19 mouse cellular contexts compared by ENCODE assay signal in genomic region chr5:108650341-108650740, GRCm38 (mm10). TPM values are rescaled to one million over a fixed set of nuclear protein-coding genes. Genes with fewer than 3 reads are reported as not detected.
DNase-seq lines count a peak whose midpoint lies in the region; TF ChIP-seq lines count a peak whose summit lies in the region.
"Had no signal": no experiment of that assay in that cellular context is flagged by ENCODE, and none has a peak within 500 bp of the region (broad histone marks: within the 10 kb centered on the region; RNA-seq: fewer than 3 reads in every experiment).

No protein-coding gene starts in this region.

- no peak for TF ChIP-seq CTCF in cerebellum, adult 2 months (IDR thresholded peaks at IDR 0.05; ENCODE audit: borderline replicate concordance, insufficient read depth, low read depth, low read length)

- peaks cover 88% of the 10 kb centered on the region for H3K36me3 ChIP-seq in heart, embryonic 10.5 days

- H3K4me1 ChIP-seq in cerebellum, adult 2 months (ENCODE audit: control insufficient read depth, insufficient read depth, low read length) = peaks cover 33% of the 10 kb centered on the region
- H3K4me1 ChIP-seq in heart, embryonic 10.5 days = no peaks in the 10 kb centered on the region
- H3K4me1 ChIP-seq: embryonic facial prominence, embryonic 10.5 days; forebrain, embryonic 10.5 days; forebrain, embryonic 15.5 days; heart, embryonic 13.5 days; kidney, embryonic 15.5 days had no signal

- no peaks in the 10 kb centered on the region for H3K27me3 ChIP-seq in cerebellum, adult 2 months (ENCODE audit: control insufficient read depth, insufficient read depth, low read length)
- no peaks in the 10 kb centered on the region for H3K27me3 ChIP-seq in heart, embryonic 10.5 days (ENCODE audit: insufficient read depth, poor library complexity, severe bottlenecking)
- H3K27me3 ChIP-seq: forebrain, embryonic 15.5 days; heart, embryonic 13.5 days; kidney, embryonic 15.5 days had no signal

- TF ChIP-seq POLR2A in cerebellum, adult 2 months (IDR thresholded peaks at IDR 0.05; ENCODE audit: borderline replicate concordance, insufficient read depth, low read length) = no peak

- peak overlapping the region; percentile 58 for H3K27ac ChIP-seq in cerebellum, adult 2 months (ENCODE audit: insufficient read depth, low read length)
- no peak overlapping the region for H3K27ac ChIP-seq in heart, embryonic 10.5 days
- H3K27ac ChIP-seq: embryonic facial prominence, embryonic 10.5 days; forebrain, embryonic 10.5 days; forebrain, embryonic 15.5 days; heart, adult 2 months; heart, embryonic 13.5 days; hindbrain, embryonic 14.5 days; kidney, embryonic 15.5 days had no signal

- WGBS in cerebellum, adult 2 months = 44% methylated on average over 7 of the region's 7 CpGs
- 89% methylated on average over 7 of the region's 7 CpGs for WGBS in heart, embryonic 10.5 days

- DNase-seq in cerebellum, adult 2 months = peak; percentile 62 to 77
- no peak for DNase-seq in cerebellum, adult 11 months
- peak; percentile 58 for DNase-seq in heart, embryonic 10.5 days (ENCODE audit: low spot score)
- DNase-seq in heart, postnatal 4 days = no peak
- peak; percentile 73 for DNase-seq in cerebellum, adult 9-11 months
- peak; percentile 56 to 64 for DNase-seq in cerebellum, postnatal 36 days
- no peak for DNase-seq in B cell, adult 2 months
- DNase-seq: adrenal gland, adult 2 months; adrenal gland, postnatal 25 days; gastrocnemius, postnatal 10 days; heart, adult 2 months; heart, postnatal 36 days; kidney, adult 2 months had no signal

- H3K4me3 ChIP-seq in cerebellum, adult 2 months (replicated peaks; ENCODE audit: insufficient read depth, low read depth, low read length) = no peak overlapping the region
- H3K4me3 ChIP-seq in heart, embryonic 10.5 days = no peak overlapping the region
- H3K4me3 ChIP-seq: embryonic facial prominence, embryonic 10.5 days; forebrain, embryonic 10.5 days; forebrain, embryonic 15.5 days; heart, adult 2 months; heart, embryonic 13.5 days; kidney, embryonic 15.5 days had no signal

- H3K9me3 ChIP-seq in heart, embryonic 10.5 days = no peaks in the 10 kb centered on the region
- H3K9me3 ChIP-seq: embryonic facial prominence, embryonic 10.5 days; forebrain, embryonic 10.5 days; forebrain, embryonic 15.5 days; heart, embryonic 13.5 days; kidney, embryonic 15.5 days had no signal

RNA-seq across cellular contexts. Expression of gene Idua, which starts 9.8 kb away (rescaled TPM):
- polyA plus RNA-seq in cerebellum, adult 2 months (2012; rRNA removed) = 29.0 and 37.8 TPM in 2 replicates
- 15.1 and 16.3 TPM in 2 replicates for polyA plus RNA-seq in heart, embryonic 10.5 days (2016; fragmentation: Nextera tagmentation; extraction: Ambion mirVana)
- total RNA-seq in heart, postnatal 4 days (2021) = 10 to 100 TPM; 12.9 to 15.3 TPM

RNA-seq across cellular contexts. Expression of gene Dgkq, which starts 19.1 kb away (rescaled TPM):
- polyA plus RNA-seq in cerebellum, adult 2 months (2012; rRNA removed) = 89.1 and 91.8 TPM in 2 replicates
- polyA plus RNA-seq in heart, embryonic 10.5 days (2016; fragmentation: Nextera tagmentation; extraction: Ambion mirVana) = 7.9 and 8.5 TPM in 2 replicates
- 10 to 100 TPM; 11.8 to 16.2 TPM for total RNA-seq in heart, postnatal 4 days (2021)

RNA-seq across cellular contexts. Expression of gene Tmem175, which starts 20.8 kb away (rescaled TPM):
- polyA plus RNA-seq in cerebellum, adult 2 months (2012; rRNA removed) = 50.8 and 52.4 TPM in 2 replicates
- polyA plus RNA-seq in heart, embryonic 10.5 days (2016; fragmentation: Nextera tagmentation; extraction: Ambion mirVana) = 20.3 and 23.2 TPM in 2 replicates
- 1 to 10 TPM; 8.3 to 9.4 TPM for total RNA-seq in heart, postnatal 4 days (2021)

RNA-seq across cellular contexts. Expression of gene Gak, which starts 20.8 kb away (rescaled TPM):
- 89.9 and 91.6 TPM in 2 replicates for polyA plus RNA-seq in cerebellum, adult 2 months (2012; rRNA removed)
- polyA plus RNA-seq in heart, embryonic 10.5 days (2016; fragmentation: Nextera tagmentation; extraction: Ambion mirVana) = 47.0 and 49.4 TPM in 2 replicates
- total RNA-seq in heart, postnatal 4 days (2021) = 10 to 100 TPM; 36.7 to 36.9 TPM

RNA-seq across cellular contexts. Expression of gene Slc26a1, which starts 25.0 kb away (rescaled TPM):
- polyA plus RNA-seq in cerebellum, adult 2 months (2012; rRNA removed) = 1.7 and 1.9 TPM in 2 replicates
- 0.58 and 0.85 TPM in 2 replicates for polyA plus RNA-seq in heart, embryonic 10.5 days (2016; fragmentation: Nextera tagmentation; extraction: Ambion mirVana)
- total RNA-seq in heart, postnatal 4 days (2021) = under 1 TPM in 1 of 2 experiments, not detected in 1; 0.23 TPM
- total RNA-seq: heart, adult 2 months; heart, postnatal 36 days had no signal

Comparison
In these comparisons a context has a peak if more than half of its experiments do, and no peak if none do; other contexts are left out.
1. DNase-seq: peak in cerebellum, adult 2 months (2 of 2), heart, embryonic 10.5 days (single experiment), cerebellum, adult 9-11 months (single experiment) and cerebellum, postnatal 36 days (2 of 2); none in cerebellum, adult 11 months (single experiment), heart, postnatal 4 days (single experiment) and B cell, adult 2 months (0 of 2).